Comparison of ENCODE assay signal across 8 mouse cellular contexts in the genomic region with DNA sequence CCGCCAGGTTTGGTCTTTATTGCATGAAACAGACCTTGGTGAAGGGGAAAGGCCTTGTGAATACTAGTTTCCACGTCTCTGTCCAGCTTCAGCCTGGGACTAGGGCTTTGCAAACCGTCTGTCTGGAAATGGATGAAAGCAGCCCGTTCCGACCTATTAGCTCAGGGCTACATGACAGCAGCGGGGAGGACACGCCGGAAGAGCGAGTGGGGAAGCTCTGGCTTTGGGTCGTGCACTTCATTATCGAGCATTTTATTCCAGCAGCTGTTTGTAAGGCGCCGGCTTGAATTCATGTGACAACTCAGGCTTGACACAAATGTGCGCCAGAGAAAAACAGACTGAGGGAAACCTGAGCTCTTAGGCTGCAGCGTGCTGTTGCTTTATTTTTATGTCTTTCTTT. TPM values are rescaled to one million over a fixed set of nuclear protein-coding genes. Genes with fewer than 3 reads are reported as not detected.
DNase-seq lines count a peak whose midpoint lies in the region; ATAC-seq and TF ChIP-seq lines count a peak whose summit lies in the region.
"Had no signal": no experiment of that assay in that cellular context is flagged by ENCODE, and none has a peak within 500 bp of the region (broad histone marks: within the 10 kb centered on the region; RNA-seq: fewer than 3 reads in every experiment).

No protein-coding gene starts in this region.

- WGBS in midbrain, embryonic 10.5 days: 81% methylated on average over 15 of the region's 15 CpGs
- 70% methylated on average over 15 of the region's 15 CpGs for whole genome bisulfite sequencing in midbrain, embryonic 11.5 days
- WGBS in heart, postnatal 0 days: 47% methylated on average over 15 of the region's 15 CpGs

- H3K27me3 ChIP-seq in midbrain, embryonic 10.5 days (ENCODE audit: low read depth, poor library complexity, severe bottlenecking): no peaks in the 10 kb centered on the region
- no peaks in the 10 kb centered on the region for H3K27me3 ChIP-seq in midbrain, embryonic 11.5 days (ENCODE audit: control insufficient read depth, insufficient read depth, low read length)
- no peaks in the 10 kb centered on the region for H3K27me3 ChIP-seq in heart, postnatal 0 days (ENCODE audit: control insufficient read depth, insufficient read depth, low read length)
- H3K27me3 ChIP-seq: liver, embryonic 15.5 days had no signal

- H3K9me3 ChIP-seq in midbrain, embryonic 10.5 days (replicated peaks): no peaks in the 10 kb centered on the region
- H3K9me3 ChIP-seq in midbrain, embryonic 11.5 days (ENCODE audit: control insufficient read depth, low read length): no peaks in the 10 kb centered on the region
- no peaks in the 10 kb centered on the region for H3K9me3 ChIP-seq in heart, postnatal 0 days (replicated peaks; ENCODE audit: control insufficient read depth, low read length)
- H3K9me3 ChIP-seq: liver, embryonic 15.5 days had no signal

- peaks cover 25% of the 10 kb centered on the region for H3K4me1 ChIP-seq in midbrain, embryonic 10.5 days
- peaks cover 3% of the 10 kb centered on the region; the same call in 1 of the 2 replicates for H3K4me1 ChIP-seq in midbrain, embryonic 11.5 days (ENCODE audit: control insufficient read depth, insufficient read depth, low read length)
- H3K4me1 ChIP-seq in heart, postnatal 0 days (ENCODE audit: control insufficient read depth, insufficient read depth): peaks cover 44% of the 10 kb centered on the region

- H3K27ac ChIP-seq in midbrain, embryonic 10.5 days (replicated peaks): peak overlapping the region; percentile 49; the same call in 1 of the 2 replicates
- H3K27ac ChIP-seq in midbrain, embryonic 11.5 days (ENCODE audit: low read depth, low read length): no peak overlapping the region
- peak overlapping the region; percentile 65; the same call in 1 of the 2 replicates for H3K27ac ChIP-seq in heart, postnatal 0 days (ENCODE audit: low read depth)
- H3K27ac ChIP-seq: liver, embryonic 15.5 days had no signal

- no peak overlapping the region for H3K4me2 ChIP-seq in midbrain, embryonic 11.5 days
- H3K4me2 ChIP-seq in heart, postnatal 0 days (ENCODE audit: low read depth, low read length): no peak overlapping the region
- H3K4me2 ChIP-seq: liver, embryonic 15.5 days had no signal

- H3K36me3 ChIP-seq in midbrain, embryonic 10.5 days: peaks cover 95% of the 10 kb centered on the region
- peaks cover 3% of the 10 kb centered on the region for H3K36me3 ChIP-seq in midbrain, embryonic 11.5 days (ENCODE audit: control insufficient read depth, insufficient read depth, low read length)
- peaks cover 25% of the 10 kb centered on the region for H3K36me3 ChIP-seq in heart, postnatal 0 days (replicated peaks; ENCODE audit: control insufficient read depth, insufficient read depth, low read length)

- TF ChIP-seq CTCF in heart, postnatal 0 days (IDR thresholded peaks at IDR 0.05; ENCODE audit: low read depth): no peak

- no peak for TF ChIP-seq EP300 in heart, postnatal 0 days (IDR thresholded peaks at IDR 0.05; ENCODE audit: low read depth)

- DNase-seq in midbrain, embryonic 10.5 days (ENCODE audit: low spot score): no peak
- no peak for DNase-seq in midbrain, embryonic 11.5 days (ENCODE audit: low spot score, missing footprints)
- DNase-seq in heart, postnatal 0 days (ENCODE audit: low spot score): no peak
- DNase-seq in kidney, postnatal 25 days: peak; percentile 57 to 75
- no peak for DNase-seq in urinary bladder, postnatal 25 days (ENCODE audit: low spot score)

- H3K9ac ChIP-seq in midbrain, embryonic 11.5 days (ENCODE audit: low read length): no peak overlapping the region
- no peak overlapping the region for H3K9ac ChIP-seq in heart, postnatal 0 days (replicated peaks; ENCODE audit: low read depth, low read length)
- H3K9ac ChIP-seq: liver, embryonic 15.5 days had no signal

- H3K4me3 ChIP-seq in midbrain, embryonic 10.5 days: no peak overlapping the region
- no peak overlapping the region for H3K4me3 ChIP-seq in midbrain, embryonic 11.5 days (ENCODE audit: low read depth, low read length)
- no peak overlapping the region for H3K4me3 ChIP-seq in heart, postnatal 0 days (ENCODE audit: low read depth, low read length)
- H3K4me3 ChIP-seq: liver, embryonic 15.5 days had no signal

- no peak for ATAC-seq in midbrain, embryonic 11.5 days (ENCODE audit: low FRiP score)
- ATAC-seq in heart, postnatal 0 days (ENCODE audit: insufficient read depth, low read depth): no peak
- no peak for ATAC-seq in activated CD4-positive, CD25-positive, alpha-beta regulatory T cell, adult 4 months
- ATAC-seq in CD4-positive, CD25-positive, alpha-beta regulatory T cell, adult 4 months: no peak

RNA-seq across cellular contexts. Expression of gene Bcl2l11, which starts 13.9 kb away (rescaled TPM):
- 25.0 and 25.1 TPM in 2 replicates for polyA plus RNA-seq in midbrain, embryonic 10.5 days (2016; fragmentation: Nextera tagmentation; extraction: Ambion mirVana)
- polyA plus RNA-seq in midbrain, embryonic 11.5 days (2014; fragmentation: Nextera tagmentation; extraction: Ambion mirVana): 15.1 and 16.9 TPM in 2 replicates
- 26.1 and 26.6 TPM in 2 replicates for total RNA-seq in heart, postnatal 0 days (2014; rRNA removed; ENCODE audit: low replicate concordance)
- 18.2 and 22.4 TPM in 2 replicates for polyA plus RNA-seq in heart, postnatal 0 days (2015; fragmentation: Nextera tagmentation; extraction: Ambion mirVana)
- polyA plus RNA-seq in activated CD4-positive, CD25-positive, alpha-beta regulatory T cell, adult 4 months (2017; shearing (Covaris generic)): 10 to 100 TPM; 15.4 to 23.8 TPM
- 10 to 100 TPM; 15.3 to 16.9 TPM for polyA plus RNA-seq in CD4-positive, CD25-positive, alpha-beta regulatory T cell, adult 4 months (2017; shearing (Covaris generic))

Comparison
In these comparisons a context has a peak if more than half of its experiments do, and no peak if none do; other contexts are left out.
1. DNase-seq: peak in kidney, postnatal 25 days (2 of 2); none in midbrain, embryonic 10.5 days (single experiment), midbrain, embryonic 11.5 days (single experiment), heart, postnatal 0 days (single experiment) and urinary bladder, postnatal 25 days (single experiment).